Mouse (Mus musculus) heart, embryonic 15.5 days (tissue): ENCODE data around the gene Igfbp4. TPM values are rescaled to one million over a fixed set of nuclear protein-coding genes. Genes with fewer than 3 reads are reported as not detected.

Experiments
- ATAC-seq: fragments of 200-750 bp; cut with Nextera tagmentation; replicated peaks from 2 replicates; pipeline ENCODE4 v1.8.0; 2017; ENCODE audit warnings: low read depth, moderate TSS enrichment; ENCODE audit not compliant: insufficient number of reproducible peaks, insufficient read depth, low FRiP score
- H3K27ac ChIP-seq: fragments of 300-500 bp; sonication (generic); 2 replicates; pipeline ENCODE4 v1.5.1; 2015; ENCODE audit warnings: mild to moderate bottlenecking, inconsistent platforms
- H3K27me3 ChIP-seq: fragments of 300-500 bp; sonication (generic); 2 replicates; pipeline ENCODE4 v1.6.1; 2015; ENCODE audit warnings: inconsistent platforms
- H3K36me3 ChIP-seq: fragments of 300-500 bp; sonication (generic); 2 replicates; pipeline ENCODE4 v1.6.1; 2015; ENCODE audit warnings: mild to moderate bottlenecking, inconsistent platforms
- H3K4me1 ChIP-seq: fragments of 300-500 bp; sonication (generic); replicated peaks from 2 replicates; pipeline ENCODE4 v1.6.1; 2015; ENCODE audit warnings: inconsistent platforms
- H3K4me2 ChIP-seq: fragments of 300-500 bp; sonication (generic); 2 replicates; pipeline ENCODE4 v1.6.1; 2015; ENCODE audit warnings: inconsistent platforms, mild to moderate bottlenecking, moderate library complexity
- H3K4me3 ChIP-seq: fragments of 300-500 bp; sonication (generic); 2 replicates; pipeline ENCODE4 v1.5.1; 2015; ENCODE audit warnings: mild to moderate bottlenecking, inconsistent platforms
- H3K9ac ChIP-seq: fragments of 300-500 bp; sonication (generic); 2 replicates; pipeline ENCODE4 v1.6.1; 2015; ENCODE audit warnings: mild to moderate bottlenecking, inconsistent platforms
- H3K9me3 ChIP-seq: fragments of 300-500 bp; sonication (generic); replicated peaks from 2 replicates; pipeline ENCODE4 v1.6.1; 2016; ENCODE audit warnings: inconsistent platforms
- WGBS: fragments of 180-500 bp; shearing (Covaris S2); methylation state at CpG from one replicate; pipeline ENCODE4 v1.1.7; 2015; ENCODE audit warnings: mixed read lengths; 5-methylcytosine and 5-hydroxymethylcytosine counted together
- polyA plus RNA-seq: library from polyadenylated mRNA; unstranded; fragments of >200 nt; fragmentation: Nextera tagmentation; extraction: Ambion mirVana; gene quantifications from 2 replicates; pipeline ENCODE4 v1.2.1, GENCODE M21; 2015

Gene Igfbp4
- polyA plus RNA-seq, 1 experiment from 2014 or later: 344 TPM

DNA sequence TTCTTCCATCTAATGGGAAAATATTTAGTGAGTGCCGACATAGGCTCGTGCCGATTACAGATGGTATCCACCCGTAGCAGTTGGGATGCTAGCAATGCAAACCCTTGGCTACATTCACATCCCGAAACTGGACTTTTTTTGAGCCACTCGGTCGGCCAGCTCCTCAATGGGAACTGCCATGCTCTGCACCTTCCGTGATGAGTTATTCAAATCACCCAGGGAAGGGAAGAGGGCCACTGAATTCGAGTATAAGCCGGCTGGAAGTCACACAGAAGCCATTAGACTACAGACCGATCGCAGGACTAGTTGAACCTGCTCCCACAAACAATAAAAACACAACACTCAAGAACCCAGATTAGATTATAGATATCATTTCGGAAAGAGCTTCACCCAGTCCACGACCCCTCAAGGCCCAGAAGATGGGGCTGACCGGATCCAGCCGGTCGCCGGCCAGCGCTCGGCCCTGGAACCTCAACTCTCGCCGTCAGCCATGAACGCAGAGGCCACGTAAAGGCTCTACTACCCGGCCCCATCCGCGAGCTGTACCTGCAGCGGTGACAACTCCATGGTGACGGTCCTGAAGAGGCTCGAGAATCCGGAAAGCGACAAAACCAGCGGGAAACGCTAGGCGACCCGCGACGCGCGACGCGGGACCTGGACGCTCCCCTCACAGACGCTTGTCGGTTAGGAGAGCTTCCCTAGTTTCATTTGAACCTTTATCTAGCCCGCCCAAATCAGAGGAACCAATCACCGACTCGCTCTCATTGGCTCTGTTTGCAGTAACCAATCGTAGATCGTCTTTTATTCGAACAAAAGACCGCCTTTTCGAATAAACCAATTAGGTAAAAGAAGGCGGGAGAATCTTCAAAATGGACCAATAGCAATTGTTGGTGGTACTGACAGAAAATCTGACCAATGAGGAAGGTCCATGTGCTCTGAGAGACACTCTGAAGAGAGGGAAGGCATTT is 17.3 kb upstream of the Igfbp4 start, which contains the start of gene Top2a:
Gene Top2a (minus strand): TSS at position 690 of the 968 bp plus-strand sequence.
- WGBS: under 1% methylated on average over 54 of the region's 54 CpGs
- peak within 1 kb of the TSS; percentile 73 for H3K27ac ChIP-seq
- peak within 1 kb of the TSS; percentile 75 for H3K4me3 ChIP-seq
- peak within 1 kb of the TSS; percentile 69 for H3K4me2 ChIP-seq
- H3K36me3 ChIP-seq: peaks cover 26% of the 10 kb centered on the region
- peaks cover 27% of the 10 kb centered on the region for H3K4me1 ChIP-seq
- H3K27me3 ChIP-seq: no peaks in the 10 kb centered on the region
- H3K9ac ChIP-seq: peak within 1 kb of the TSS; percentile 67
- H3K9me3 ChIP-seq: no peaks in the 10 kb centered on the region
- peak; percentile 92 for ATAC-seq

DNA sequence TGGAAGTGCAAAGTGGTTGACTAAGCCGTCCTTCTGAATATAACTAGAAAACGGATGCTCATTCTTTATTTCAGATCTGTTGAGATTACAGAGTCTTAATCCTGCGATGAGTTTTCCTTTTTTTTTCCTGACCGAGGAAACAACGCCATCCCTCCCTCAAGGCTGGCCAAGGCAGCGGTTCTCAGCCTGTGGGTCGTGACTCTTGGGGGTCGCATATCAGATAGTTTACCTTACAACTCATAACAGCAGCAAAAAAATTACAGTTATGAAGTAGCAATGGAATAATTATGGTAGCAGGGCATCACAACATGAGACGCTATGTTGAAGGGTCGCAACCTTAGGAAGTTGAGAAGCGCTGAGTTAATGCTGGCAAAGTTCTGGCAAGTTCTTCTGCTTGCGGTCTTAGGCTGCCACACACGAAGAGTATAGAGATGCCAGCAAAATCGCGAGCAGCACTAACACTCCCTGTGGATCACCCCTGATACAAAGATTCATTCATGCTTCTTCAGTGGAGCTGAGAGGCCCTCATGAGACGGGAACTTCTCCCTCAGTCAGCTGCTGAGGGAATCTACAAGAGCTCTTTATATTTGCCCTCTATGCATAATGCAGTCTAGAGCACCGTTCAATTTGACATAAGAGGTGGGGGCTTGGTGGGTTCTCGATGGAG is 16.4 kb upstream of the Igfbp4 start:
- peak overlapping the region; percentile 73 for H3K27ac ChIP-seq

DNA sequence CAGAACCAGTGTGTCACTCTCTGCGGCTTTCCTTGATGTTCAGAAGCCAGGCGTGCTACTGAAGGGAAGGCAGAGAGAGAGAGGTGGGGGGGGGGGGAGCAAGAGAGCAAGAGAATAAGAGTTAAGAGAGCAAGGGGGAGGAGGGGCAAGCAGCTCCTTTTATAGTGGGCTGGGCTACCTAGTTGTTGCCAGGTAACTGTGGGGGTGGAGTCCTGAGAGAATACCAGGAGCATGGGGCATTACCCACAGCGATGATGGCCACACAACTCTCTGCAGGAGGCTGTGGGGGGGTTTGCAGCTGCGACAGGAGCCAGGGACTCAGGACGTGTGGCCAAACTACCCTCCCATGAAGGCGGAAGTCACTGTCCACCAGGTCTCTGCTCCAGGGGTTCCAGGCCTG is 15.2 kb upstream of the Igfbp4 start:
- H3K27me3 ChIP-seq: no peaks in the 10 kb centered on the region
- H3K4me2 ChIP-seq: no peak overlapping the region
- 89% methylated on average over 6 of the region's 6 CpGs for WGBS
- no peak for ATAC-seq
- H3K9me3 ChIP-seq: no peaks in the 10 kb centered on the region
- H3K4me3 ChIP-seq: no peak overlapping the region
- no peak overlapping the region for H3K9ac ChIP-seq
- H3K27ac ChIP-seq: no peak overlapping the region
- H3K4me1 ChIP-seq: peaks cover 27% of the 10 kb centered on the region
- peaks cover 9% of the 10 kb centered on the region for H3K36me3 ChIP-seq

More for the DNA sequence above, 16.4 kb upstream of the Igfbp4 start:
- WGBS: 42% methylated on average over 18 of the region's 18 CpGs
- Histone ChIP-seq H3K4me3 (peak overlapping the region; percentile 75), H3K9me3 (no peaks in the 10 kb centered on the region), H3K4me2 (peak overlapping the region; percentile 69), H3K9ac (peak overlapping the region; percentile 37; the same call in 1 of the 2 replicates), H3K36me3 (peaks cover 20% of the 10 kb centered on the region), H3K4me1 (peaks cover 27% of the 10 kb centered on the region), H3K27me3 (no peaks in the 10 kb centered on the region)
- ATAC-seq: no peak

DNA sequence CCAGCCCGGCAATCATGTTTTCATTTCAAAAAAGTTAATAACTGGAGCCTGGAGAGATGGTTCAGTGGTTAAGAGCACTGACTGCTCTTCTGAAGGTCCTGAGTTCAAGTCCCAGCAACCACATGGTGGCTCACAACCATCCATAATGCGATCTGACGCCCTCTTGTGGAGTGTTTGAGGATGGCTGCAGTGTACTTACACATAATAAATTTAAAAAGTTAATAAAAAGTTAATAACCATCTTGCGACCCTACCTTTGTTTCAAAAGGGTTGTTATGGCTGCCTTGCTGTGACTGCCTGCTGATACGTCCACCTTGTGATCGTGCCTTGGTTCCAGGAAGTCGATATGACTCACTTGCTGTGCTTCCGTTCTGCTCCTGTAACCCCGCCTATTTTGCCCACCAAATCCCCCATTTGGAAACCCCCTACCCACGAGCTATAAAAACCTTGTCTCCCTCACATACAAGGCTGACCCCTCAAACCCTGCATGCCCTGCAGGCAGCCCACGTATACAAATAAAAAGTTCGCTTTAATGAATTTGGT is 14.1 kb upstream of the Igfbp4 start:
- H3K4me3 ChIP-seq: no peak overlapping the region
- no peaks in the 10 kb centered on the region for H3K9me3 ChIP-seq
- no peak for ATAC-seq
- no peak overlapping the region for H3K9ac ChIP-seq
- H3K4me2 ChIP-seq: no peak overlapping the region
- H3K27me3 ChIP-seq: no peaks in the 10 kb centered on the region
- WGBS: 78% methylated on average over 12 of the region's 12 CpGs
- H3K4me1 ChIP-seq: peaks cover 21% of the 10 kb centered on the region
- no peaks in the 10 kb centered on the region for H3K36me3 ChIP-seq
- no peak overlapping the region for H3K27ac ChIP-seq

DNA sequence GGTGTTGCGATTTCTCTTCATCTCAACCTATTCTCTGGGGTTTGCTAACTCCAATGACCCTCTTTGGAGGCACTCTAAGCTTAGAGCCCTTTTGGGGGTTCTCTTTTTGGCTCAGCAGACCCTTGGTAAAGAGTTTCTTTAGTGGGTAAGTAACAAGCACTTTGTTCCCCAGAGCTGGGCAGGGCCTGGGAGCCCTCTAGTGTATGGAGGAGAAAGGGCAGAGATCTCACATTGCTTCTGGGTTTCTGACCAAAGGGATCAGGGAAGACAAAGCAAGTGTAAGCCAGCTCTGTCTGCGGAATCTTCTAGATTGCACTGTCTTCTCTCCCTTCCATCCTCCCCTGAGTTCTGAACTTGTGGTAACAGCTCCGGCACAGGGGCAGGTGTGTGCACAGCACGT is 5.7 kb upstream of the Igfbp4 start:
- Histone ChIP-seq H3K36me3 (no peaks in the 10 kb centered on the region), H3K27ac (no peak overlapping the region), H3K9ac (no peak overlapping the region), H3K4me1 (peaks cover 12% of the 10 kb centered on the region), H3K9me3 (no peaks in the 10 kb centered on the region), H3K4me3 (no peak overlapping the region), H3K27me3 (peaks cover 2% of the 10 kb centered on the region; the same call in 1 of the 2 replicates), H3K4me2 (no peak overlapping the region)
- ATAC-seq: no peak
- WGBS: 73% methylated on average over 4 of the region's 4 CpGs

DNA sequence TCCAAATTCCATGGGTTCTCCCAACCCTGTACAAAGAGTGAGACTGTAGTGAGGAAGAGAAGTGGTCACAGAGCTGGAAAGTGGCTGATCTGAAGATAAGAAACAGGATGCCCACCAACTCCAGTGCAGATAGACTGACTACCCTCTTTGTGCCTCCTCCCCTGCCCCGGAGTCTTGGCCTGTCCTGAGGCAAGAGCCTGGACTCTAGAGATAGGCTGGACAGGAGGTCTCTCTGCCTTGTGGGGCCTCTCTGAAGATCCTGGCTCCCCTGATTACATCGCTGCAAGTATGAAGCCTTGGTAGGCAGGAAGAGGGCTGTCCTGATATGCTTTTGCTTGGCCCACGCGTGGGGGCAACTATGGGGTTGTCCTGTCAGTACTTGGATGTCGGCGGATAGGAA is 4.8 kb upstream of the Igfbp4 start:
- WGBS: 49% methylated on average over 6 of the region's 6 CpGs

DNA sequence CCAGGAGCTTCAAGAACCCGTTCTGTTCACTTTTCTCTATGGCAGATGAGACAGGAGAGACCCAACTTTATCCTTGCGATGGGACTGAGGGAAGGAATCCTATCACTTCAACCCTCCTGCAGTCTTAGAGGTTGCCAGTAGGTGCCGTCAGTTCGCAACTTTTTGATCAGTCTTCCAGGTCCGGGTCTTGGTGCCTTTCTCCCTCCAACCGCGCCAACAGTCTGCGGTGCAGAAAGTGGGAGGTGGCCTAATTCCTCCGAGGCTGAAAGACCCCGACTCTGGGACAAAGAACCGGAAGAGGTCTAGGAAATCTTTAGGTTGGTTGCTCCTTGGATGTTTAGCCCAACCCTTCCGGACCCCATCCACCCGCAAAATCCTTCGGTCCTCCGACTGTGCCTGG is 1.3 kb upstream of the Igfbp4 start:
- peak overlapping the region; percentile 63 for H3K4me3 ChIP-seq
- H3K27me3 ChIP-seq: peaks cover under 1% of the 10 kb centered on the region; the same call in 1 of the 2 replicates
- no peaks in the 10 kb centered on the region for H3K9me3 ChIP-seq
- no peaks in the 10 kb centered on the region for H3K36me3 ChIP-seq
- peak overlapping the region; percentile 81 for H3K9ac ChIP-seq
- peak; percentile 58; the same call in 1 of the 2 replicates for ATAC-seq
- peaks cover 36% of the 10 kb centered on the region for H3K4me1 ChIP-seq
- peak overlapping the region; percentile 89 for H3K27ac ChIP-seq
- WGBS: 0% methylated on average over 15 of the region's 15 CpGs
- H3K4me2 ChIP-seq: peak overlapping the region; percentile 90

More for the DNA sequence above, 4.8 kb upstream of the Igfbp4 start:
- H3K4me3 ChIP-seq: no peak overlapping the region
- no peak overlapping the region for H3K27ac ChIP-seq
- H3K36me3 ChIP-seq: no peaks in the 10 kb centered on the region
- no peak for ATAC-seq
- peaks cover 2% of the 10 kb centered on the region; the same call in 1 of the 2 replicates for H3K27me3 ChIP-seq
- H3K9ac ChIP-seq: no peak overlapping the region
- peaks cover 21% of the 10 kb centered on the region for H3K4me1 ChIP-seq
- H3K4me2 ChIP-seq: no peak overlapping the region
- no peaks in the 10 kb centered on the region for H3K9me3 ChIP-seq

DNA sequence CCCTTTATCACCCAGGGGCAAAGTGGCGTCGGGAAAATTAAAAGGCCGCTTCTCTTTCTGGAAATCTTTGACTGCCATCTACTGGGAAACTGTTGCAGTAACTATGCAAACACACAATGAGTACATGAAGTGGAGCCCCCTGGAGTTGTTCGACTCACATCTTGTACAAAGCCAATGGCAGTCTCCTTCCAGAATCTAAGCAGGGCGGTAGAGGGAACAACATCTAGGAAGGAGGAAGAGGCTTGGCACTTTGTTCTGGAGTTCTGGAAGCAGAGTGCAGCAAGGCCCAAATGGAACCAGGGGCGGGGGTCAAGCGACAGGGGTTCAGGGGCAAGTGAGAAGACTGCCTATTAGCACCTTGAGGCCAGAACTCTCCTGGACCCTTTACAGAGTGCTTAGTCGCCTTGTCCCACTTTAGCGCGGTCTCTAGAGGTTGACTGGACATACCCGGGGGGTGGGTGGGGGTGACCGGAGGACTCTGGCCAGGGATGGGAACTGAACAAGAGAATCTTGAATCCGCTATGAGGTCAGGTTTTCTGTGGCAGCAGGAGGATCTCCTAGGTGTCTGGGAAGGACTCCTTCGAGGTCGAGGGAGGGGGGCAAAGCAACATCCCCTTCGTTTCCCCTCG is 584 bp upstream of the Igfbp4 start:
- Histone ChIP-seq H3K4me1 (peaks cover 42% of the 10 kb centered on the region), H3K4me3 (peak overlapping the region; percentile 63), H3K9ac (peak overlapping the region; percentile 81), H3K9me3 (no peaks in the 10 kb centered on the region), H3K27me3 (no peaks in the 10 kb centered on the region; the same call in 1 of the 2 replicates), H3K36me3 (no peaks in the 10 kb centered on the region), H3K27ac (peak overlapping the region; percentile 89), H3K4me2 (peak overlapping the region; percentile 90)
- 2% methylated on average over 17 of the region's 17 CpGs for WGBS
- ATAC-seq: no peak; the same call in 1 of the 2 replicates

DNA sequence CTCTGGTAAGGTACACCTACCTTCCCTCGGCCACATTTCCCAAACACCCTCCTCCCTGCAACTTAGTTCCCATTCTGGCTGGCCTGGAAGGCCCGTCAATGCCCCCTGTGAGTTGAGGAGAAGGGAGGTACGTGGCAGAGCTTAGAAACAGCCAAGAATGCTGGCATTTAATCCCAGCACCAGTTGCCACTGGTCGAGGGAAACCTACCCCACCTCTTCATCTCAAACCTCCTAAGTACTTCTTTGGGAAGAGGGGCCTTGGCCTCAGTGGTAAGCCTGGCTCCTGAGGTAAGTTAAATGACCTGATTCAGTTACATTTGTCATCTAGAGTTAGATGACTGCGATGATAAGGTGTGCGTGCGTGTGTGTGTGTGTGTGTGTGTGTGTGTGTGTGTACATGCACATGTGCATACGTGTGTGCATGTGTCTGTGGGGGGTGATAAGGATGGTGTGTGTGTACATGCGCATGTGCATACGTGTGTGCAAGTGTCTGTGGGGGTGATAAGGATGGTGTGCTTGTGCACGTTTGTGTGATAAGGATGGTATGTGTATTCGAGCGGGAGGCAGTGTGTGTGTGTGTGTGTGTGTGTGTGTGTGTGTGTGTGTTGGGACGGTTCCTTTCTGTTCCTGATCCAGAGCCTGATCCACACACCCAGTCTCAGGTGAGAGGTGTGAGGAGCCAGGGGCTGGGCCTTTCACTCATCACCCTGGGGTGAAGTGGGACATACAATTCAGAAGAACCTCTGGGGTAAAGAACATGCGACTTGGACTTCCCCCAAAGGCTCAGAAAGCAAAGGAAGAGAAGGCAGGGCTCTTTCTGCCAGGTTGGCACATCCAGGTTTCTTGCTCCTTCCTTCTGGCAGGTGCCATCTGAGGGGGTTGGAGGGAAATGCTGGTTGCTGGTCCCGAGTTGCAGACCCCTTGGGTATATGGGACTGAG is 1.1 kb downstream of the Igfbp4 start:
- 34% methylated on average over 16 of the region's 16 CpGs for WGBS
- H3K9ac ChIP-seq: peak overlapping the region; percentile 81
- H3K27me3 ChIP-seq: no peaks in the 10 kb centered on the region
- H3K27ac ChIP-seq: peak overlapping the region; percentile 89
- no peak for ATAC-seq
- H3K9me3 ChIP-seq: no peaks in the 10 kb centered on the region
- no peaks in the 10 kb centered on the region for H3K36me3 ChIP-seq
- peak overlapping the region; percentile 63 for H3K4me3 ChIP-seq
- H3K4me1 ChIP-seq: peaks cover 58% of the 10 kb centered on the region
- peak overlapping the region; percentile 90 for H3K4me2 ChIP-seq

DNA sequence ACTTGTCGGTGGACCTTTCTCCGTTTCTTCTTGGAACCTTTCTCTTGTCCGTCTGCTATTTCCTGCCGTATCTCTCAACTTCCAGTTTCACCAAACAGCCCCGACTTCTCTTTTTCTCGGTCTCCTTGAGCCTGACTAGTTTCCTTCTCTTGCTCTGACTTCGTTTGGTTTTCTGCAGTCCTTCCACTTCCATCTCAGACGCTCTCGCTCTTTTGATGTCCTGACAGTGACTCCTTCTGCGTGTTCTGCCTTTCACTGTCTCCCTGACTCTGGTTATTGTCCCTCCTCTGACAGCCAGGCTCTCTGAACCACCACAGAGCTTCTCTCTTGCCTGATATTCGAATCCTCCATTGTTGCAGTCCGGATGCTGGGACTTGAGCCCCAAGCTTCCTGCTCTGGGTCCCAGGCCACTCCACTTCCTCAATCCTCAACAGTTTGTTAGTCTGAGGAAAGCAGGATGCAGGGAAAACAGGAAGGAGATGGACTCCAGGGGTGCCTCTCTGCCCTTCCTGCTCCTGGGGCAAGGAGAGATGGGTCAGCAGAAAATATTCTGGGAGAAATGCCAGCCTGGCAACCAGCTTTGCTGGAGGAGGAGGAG is 1.9 kb downstream of the Igfbp4 start:
- Histone ChIP-seq H3K4me1 (peaks cover 66% of the 10 kb centered on the region), H3K9ac (peak overlapping the region; percentile 81), H3K9me3 (no peaks in the 10 kb centered on the region), H3K36me3 (no peaks in the 10 kb centered on the region), H3K27ac (peak overlapping the region; percentile 89), H3K4me2 (peak overlapping the region; percentile 90), H3K27me3 (no peaks in the 10 kb centered on the region), H3K4me3 (peak overlapping the region; percentile 63)
- 27% methylated on average over 12 of the region's 12 CpGs for WGBS
- ATAC-seq: no peak
